Mouse (Mus musculus) liver, adult (tissue): ENCODE measurements around the gene Rpap3.

Experiments
- GATA4 ChIP-seq: IDR thresholded peaks from 2 replicates; pipeline ENCODE4 v1.6.1; 2014; ENCODE audit warnings: mild to moderate bottlenecking, low read length; ENCODE audit not compliant: insufficient replicate concordance

Rpap3 gene

DNA sequence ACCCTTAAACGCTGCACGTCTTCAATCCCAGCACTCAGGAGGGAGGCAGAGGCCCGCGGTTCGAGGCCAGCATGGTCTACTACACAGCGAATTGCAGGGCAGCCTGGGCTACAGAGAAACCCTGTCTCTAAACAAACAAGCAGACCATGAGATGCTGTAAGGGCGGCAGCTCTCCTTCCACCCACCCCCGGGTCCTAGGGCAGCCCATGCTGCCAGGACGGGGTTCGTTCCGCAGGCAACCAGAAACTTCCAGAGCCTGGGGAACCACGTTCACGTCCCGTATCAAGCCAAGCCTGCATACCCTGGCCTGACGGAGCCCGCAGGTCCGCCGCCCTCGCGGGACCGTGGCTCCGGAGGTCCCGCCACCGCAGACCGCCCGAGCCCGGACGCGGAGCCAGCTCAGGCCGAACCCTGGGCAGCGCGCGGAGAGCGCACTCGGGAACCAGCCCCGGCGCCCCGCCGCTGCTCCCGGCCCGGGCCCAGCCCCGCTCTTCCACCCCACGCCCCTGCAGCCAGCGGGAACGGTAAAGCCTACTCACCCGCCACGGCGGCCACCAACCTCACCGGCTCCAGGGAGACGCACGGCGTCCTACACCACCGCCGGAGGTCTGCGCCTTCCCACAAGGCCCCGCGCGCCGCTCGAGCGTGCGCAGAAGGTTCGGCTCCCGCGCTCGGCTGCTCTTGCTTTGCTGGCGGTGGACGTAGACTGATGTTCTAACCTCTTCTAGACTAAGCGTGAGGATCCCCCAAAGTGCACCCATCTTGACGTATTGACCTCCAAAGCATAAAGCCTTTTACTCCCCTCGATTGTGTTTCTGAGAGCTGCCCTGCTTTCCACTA, at the start of gene Rpap3:
TSS of gene Rpap3 (minus strand) at position 615 of the 840 bp plus-strand sequence.
- no peak for TF ChIP-seq GATA4

DNA sequence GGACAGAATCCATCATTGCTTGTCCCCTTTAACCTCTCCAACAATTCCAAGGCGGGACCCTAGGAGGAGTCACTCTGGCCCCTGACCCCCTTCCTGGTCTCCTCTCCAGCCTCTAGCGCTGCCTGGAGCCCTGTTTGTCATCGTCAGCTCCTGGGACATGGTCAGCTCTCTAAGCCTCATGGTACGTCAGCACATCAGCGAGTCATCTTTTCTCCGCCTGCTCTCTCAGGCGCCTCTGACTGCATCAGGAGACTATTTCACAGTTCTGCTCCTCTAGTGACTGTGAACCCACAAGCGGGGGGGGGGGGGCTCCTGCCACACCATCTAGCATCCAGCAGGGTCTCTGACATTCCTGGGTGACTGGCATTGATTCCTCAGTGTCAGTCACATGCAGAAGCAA, 49.7 kb upstream of the Rpap3 start:
- no peak for TF ChIP-seq GATA4

DNA sequence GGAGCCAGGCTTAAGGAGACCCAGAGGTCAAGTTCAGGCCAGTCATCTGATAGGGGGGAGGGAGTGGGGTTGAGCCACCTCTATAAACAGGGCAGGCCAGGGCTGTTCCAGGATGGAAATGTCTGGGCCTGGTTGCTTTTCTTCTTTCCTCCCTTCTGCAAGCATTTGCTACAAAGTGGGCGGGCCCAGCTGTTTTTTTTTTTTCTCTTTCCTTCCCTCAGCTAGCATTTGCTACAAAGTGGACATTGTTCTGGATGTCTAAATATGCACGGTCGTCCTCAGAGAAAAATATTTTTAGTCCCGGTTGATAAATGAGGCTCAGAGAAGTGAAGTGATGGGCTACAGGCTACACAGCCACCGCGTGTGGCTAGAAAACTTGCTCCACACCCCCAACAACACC, 48.9 kb upstream of the Rpap3 start:
- no peak for TF ChIP-seq GATA4

DNA sequence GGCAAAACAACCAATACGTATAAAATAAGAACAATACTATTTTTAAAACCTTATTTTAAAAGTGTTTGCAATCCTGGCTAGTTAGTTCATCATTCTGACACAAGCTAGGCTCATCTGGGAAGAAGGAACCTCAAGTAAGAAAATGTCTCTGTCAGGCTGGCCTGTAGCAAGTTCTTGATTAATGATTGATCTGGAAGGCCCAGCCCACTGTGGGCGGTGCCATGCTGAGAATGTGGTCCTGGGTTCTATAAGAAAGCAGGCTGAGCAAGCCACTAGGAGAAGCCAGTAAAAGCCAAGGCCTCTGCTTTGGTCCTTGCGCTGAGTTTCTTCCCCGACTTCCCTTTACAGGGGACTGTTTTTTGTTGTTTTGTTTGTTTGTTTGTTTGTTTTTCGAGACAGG, 46.9 kb upstream of the Rpap3 start:
- no peak for TF ChIP-seq GATA4

DNA sequence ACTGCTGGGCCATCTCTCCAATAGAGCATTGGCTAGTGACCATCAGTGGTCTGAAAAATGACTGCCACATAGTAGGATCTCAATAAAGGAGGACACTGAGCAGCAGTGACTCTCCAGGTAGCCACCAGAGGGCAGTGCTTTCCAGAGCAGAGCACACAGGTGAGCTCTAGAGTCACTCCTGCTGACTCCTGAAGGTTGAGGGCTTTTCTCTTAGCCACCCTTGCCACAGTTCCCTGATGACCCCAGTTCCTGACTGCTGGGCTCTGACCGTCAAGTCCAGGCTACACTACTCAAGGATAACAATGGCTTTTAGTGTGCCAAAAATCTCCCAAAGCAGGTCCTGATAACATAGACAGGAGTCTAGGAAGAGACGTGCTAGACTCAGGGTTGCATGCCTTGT, 46.1 kb upstream of the Rpap3 start:
- TF ChIP-seq GATA4, result no peak; the same call in 1 of the 2 replicates

DNA sequence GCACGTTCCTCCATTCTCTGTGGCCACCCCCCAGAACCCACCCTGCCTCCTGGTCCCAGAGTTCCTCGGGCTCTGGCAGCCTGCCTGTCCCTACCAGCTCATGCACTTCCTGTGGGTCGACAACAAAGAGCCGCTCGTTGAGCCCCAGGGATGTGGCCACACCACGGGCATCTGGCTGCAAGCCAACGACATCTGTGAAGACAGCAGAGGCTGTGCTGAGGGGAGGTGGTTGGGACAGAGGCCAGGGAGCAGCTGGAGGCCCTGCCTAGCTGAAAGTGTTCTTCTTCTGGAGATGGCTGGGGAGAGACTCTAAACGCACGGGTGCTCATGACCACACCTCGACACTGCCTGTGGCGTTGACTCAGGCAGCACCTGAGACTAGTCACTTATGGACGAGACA, 45.1 kb upstream of the Rpap3 start:
- no peak for TF ChIP-seq GATA4

DNA sequence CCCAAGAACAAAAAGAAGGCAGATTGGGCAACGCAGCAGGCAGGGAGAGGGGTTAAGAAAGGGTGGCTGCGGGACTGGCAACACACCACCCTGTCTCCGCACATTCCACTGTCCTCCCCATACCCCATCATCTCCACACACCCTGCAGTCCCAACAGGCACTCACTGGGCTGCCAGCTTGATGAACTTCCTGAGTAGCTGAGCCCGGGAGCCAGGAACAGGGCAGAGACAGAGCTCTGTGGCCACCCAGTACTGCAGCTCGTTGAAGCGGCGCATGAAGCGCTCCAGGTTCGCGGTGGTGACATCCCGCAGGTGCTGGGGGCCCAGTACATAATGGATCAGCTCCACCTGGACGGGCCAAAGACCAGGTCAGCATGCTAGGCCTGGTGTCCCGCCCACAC, 44.2 kb upstream of the Rpap3 start:
- no peak for TF ChIP-seq GATA4

DNA sequence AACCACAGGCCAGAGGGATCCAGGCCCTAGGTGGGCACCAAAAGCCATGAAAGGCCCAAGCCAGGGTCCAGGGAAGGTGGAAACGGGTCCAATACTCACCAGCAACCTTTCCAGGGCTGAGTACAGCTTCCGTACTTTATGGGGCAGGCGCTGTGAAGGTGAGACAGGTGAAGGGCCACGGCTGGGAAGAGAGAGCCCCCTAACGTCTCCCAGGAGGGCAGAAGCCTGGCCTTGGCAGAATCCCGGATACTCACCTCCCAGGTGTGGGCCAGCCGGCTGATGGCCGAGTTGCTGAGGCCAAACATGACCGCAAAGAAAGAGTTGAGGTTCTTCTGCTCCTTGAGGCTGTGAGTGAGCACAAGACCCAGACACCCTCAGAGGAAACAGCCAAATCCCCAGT, 43.8 kb upstream of the Rpap3 start:
- TF ChIP-seq GATA4, result no peak

DNA sequence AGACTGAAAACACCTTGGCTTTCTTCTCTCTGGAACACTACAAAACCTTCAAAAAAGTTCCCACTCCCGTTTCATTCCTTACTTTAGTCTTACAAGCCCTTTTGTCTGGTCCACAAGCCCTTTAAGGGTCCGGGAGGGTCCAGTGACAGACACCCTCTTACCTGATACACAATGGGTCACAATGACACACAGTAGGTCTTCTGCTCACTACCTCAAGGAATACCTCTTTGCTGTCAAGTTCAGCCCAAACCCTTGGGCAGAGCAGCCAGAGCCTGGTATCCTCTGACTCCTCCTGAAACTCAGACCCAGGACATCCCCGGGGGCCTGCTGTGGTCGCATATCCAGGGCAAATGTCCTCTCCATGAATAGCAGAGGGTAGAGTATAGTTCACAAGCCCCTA, 43.3 kb upstream of the Rpap3 start:
- no peak for TF ChIP-seq GATA4

DNA sequence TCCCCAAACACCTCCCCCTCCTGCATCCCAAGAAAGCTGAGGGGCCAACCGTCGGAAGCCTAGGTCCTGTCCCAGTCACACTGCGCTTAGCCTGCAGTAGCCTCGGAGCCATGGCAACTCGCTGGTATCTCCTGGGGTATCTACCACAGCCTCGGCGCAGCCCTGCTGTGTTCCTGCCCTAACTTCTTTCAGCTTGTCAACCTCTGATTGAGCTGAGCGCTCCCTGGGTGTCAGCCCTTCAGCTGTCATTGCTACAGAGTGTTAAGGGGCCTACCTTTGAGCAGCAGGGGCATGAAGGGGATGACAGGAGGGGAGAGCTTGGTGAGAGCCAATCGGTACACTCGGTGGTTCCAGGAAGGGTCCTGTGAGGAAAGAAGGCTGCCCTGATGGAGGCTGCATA, 42.7 kb upstream of the Rpap3 start:
- TF ChIP-seq GATA4, result no peak

DNA sequence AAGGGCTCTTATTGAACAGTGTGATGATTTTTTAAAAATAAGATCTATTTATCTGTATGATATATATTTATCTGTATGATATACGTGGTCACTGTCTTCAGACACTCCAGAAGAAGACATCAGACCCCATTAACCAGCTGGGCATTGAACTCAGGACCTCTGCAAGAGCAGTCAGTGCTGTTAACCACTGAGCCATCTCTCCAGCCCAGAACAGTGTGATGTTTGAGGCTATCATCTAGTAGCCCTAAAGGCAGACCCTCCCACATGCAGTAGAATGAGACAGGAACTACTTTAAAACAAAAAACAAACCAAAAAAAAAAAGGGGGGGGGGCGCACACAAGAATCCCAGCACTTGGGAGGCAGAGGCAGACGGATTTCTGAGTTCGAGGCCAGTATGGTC, 41.9 kb upstream of the Rpap3 start:
- no peak for TF ChIP-seq GATA4

DNA sequence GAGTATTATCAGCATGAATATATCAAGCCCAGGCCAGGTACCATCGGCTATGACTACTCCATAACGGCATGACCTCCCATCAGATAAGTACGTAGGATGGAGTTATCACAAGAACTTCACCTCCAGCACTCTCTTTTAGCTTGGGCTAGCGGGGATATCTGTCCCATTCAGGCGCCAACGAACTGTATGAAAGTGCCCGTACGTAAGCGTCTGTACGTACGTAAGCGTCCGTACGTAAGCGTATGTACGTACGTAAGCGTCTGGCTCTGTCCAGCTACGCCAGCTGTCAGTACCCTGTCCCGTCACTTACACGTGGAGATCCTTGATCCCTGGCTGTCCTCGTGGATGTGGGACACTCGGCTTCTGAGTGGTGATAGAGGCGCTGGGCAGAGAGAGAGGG, 41.1 kb upstream of the Rpap3 start:
- no peak for TF ChIP-seq GATA4

DNA sequence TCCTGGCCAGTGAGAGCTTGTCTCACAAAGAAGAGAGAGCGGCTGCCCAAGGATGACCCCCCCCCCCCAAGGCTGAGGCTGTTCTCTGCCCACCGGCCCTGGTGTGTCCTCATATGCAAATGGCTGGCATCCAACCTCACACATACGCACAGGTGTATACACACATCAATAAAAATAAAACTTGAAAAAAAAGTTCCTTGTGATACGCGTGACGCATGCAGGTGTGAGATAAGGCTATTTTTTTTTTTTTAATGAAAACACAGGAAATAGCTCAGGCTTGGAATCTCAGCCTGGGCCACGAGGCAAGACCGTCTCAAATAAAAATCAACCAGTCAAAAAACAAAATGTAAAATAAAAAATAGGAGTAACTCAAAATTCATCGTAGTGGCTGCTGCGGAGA, 40.7 kb upstream of the Rpap3 start:
- no peak for TF ChIP-seq GATA4

DNA sequence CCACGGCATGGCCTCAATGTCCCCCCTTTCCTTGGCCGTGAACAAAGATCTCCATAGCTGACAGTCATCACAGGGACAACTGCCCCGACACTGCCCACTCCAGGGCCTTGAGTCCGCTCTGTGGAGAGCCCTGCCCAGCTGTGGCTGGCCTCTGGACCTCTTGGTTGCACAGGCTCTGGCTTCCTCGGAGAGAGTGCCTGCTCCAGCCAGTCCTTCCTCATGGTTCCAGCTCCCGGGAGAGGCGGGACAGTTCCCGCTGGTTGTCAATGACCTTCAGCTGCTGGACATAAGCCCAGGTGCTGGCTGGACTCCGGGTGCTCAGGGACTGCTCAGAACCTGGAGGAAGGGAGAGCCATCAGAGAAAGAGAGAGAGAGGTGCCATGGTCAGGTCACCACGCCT, 39.7 kb upstream of the Rpap3 start:
- TF ChIP-seq GATA4, result no peak

DNA sequence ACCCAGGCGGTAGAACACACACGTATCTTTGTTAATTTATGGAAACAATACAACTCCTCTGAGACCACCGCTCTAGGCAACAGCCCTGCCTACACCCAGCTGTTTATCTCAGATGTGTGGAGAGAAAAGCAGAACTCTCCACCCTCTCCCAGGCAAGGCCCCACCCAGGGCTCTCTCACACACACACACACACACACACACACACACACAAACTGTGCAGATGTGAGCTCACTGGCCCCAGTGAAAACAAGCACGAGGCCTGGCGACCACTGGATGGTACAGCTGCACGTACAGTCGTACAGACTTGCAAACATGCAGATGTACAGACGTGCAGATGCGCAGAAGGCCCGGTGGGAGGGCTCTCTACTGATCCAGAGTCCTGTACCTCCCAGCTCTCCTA, 39.3 kb upstream of the Rpap3 start:
- no peak for TF ChIP-seq GATA4

DNA sequence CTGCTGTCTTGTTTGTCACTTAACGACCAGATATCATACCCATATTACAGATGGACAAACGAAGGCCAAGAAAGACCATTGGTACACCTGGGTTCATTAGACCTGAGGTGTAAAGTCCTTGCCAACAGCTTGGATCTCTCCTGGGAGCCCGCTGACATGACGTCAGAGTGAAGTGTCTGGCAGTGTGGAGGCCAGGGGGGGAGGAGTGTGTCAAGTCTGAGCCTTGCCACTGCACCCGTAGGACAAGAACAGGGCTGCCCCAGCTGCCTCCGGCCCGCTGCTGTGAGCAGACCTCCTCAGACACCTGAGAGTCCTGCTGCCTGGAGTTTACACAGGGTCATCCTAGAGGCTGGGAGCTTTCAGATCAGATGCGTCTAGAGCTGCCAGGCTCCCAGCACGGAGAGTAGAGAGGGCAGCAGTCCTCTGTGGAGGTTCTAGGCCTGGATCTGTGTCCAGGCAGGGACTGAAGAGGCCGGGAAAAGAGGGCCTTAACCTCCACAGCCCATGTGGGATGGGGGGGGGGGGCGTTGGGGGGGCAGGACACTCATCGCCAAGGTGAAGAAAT, 38.4 kb upstream of the Rpap3 start:
- TF ChIP-seq GATA4, result no peak

DNA sequence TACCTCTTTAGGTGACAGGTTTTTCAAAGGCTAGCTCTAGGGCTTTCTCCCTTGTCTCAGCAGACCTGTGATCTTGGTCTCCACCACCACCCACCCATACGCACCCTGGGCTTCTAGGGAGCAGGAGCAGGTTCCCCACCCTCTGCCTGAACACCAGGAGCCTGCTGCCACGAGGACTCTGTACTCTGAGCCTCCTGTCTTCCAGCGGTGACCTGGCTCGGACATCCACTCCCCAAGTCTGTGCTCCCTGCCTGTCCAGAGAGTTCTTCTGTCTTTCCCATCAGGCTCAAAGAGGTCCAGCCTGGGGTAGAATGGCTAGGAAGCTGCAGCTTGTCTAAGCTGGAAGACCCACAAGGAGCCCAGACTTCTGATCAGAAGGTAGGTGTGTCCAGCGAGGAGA, 37.6 kb upstream of the Rpap3 start:
- no peak for TF ChIP-seq GATA4
